Mouse (Mus musculus) thymus, postnatal 25 days (tissue): ENCODE data around the gene Gm13088.
"Not testable (repeated sequence)": the region's sequence is repeated elsewhere in the genome, so short reads cannot be mapped to it uniquely, and the experiment has no call there.

ENCODE experiments used
- DNase-seq: peaks from one replicate; pipeline ENCODE4 v3.0.0; 2022

The Gm13088 gene

GRCm38 (mm10) chr4:143657146-143657545, at the start of gene Gm13088:
TSS of gene Gm13088 (minus strand) at chr4:143657246.
- not testable (repeated sequence) for DNase-seq

GRCm38 (mm10) chr4:143702611-143703010, 45.6 kb upstream of the Gm13088 start, which contains the start of gene Gm13089:
TSS of gene Gm13089 (minus strand) at chr4:143702711.
- no peak for DNase-seq

- not testable (repeated sequence) for DNase-seq
Observed at GRCm38 (mm10) chr4:143618101-143618500, 38.9 kb downstream of the Gm13088 start.

- not testable (repeated sequence) for DNase-seq
Observed at GRCm38 (mm10) chr4:143614703-143615102, 42.3 kb downstream of the Gm13088 start, which contains the start of gene Gm13083. TSS of gene Gm13083 (plus strand) at chr4:143615003.

GRCm38 (mm10) chr4:143611927-143612326, 45.1 kb downstream of the Gm13088 start:
- DNase-seq = not testable (repeated sequence)
